Mouse (Mus musculus): ENCODE measurements around the gene Lingo1.

Gene Lingo1

DNA sequence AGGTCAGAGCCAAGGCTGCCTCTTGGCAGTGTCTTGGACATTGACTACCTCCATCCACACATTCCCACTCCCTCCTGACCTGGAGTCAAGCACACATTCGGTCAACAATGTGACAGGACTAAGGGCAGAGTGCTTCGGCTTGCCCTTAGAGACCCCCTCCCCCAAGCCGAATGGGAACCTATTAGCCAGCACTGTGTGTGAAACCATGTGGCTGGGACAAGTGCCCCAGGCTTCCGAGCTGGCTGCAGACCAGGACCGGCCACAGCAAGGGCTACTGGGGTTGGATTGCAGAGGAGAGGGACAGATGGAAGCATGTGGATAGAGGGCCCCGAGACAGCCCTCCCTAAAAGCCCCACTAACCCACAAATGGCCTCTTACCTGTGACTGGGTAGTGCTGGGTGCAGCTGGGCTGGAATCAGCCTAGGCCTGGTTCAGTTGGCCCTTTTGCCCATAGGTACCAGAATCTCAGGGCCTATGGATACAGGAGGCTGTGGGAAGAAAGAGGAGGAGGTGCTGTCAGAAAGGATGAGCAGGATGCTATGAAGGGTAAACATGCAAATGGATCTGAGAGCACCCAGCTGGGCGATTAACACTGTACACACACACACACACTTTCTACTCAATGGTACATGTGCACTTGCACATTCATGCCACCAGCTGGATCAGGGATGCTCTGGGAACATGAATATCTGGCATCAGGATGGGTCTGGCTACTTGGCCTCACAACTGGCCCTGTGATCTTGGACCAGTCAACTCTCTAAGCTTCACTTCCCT is 20.9 kb downstream of the Lingo1 start:
- no peak for DNase-seq

DNA sequence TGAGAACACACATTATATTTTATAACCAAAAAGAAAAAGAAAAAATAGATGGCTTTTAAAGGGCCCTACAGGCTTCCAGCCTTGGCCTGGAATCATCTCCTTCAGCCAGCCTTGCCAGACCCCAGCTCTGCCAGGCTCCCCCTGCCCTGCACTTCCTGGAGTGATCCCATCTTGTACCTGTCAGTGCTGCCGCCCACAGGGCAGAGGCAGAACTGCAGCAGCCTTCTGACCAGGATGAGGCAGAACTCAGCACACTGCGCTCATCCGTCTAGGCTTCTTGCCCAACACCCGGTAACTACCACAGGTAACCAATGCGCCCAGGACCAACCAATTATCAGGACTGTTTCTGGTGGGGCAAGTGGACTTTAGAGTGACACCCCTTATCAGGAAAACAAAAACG is 22.0 kb downstream of the Lingo1 start:
- peak; percentile 59 to 65 for DNase-seq

DNA sequence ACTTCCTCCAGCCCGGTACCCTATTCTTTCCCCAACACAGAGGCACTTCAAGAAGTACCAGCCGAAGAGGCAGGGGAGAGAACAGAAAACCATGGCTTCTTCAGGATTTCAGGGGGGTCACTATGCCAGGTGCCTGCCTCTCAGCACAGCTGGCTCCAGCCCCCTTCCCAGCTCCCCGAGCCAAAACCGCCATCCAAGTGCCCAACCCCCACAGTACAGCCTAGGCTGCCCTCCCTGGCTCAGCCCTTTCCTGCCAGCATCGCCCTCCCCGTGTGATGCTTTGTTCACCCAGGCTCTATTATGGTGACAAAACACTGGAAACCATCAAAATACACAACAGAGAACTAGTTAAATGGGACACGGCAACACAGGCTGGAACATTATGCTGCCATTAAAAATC is 22.6 kb downstream of the Lingo1 start:
- no peak for DNase-seq

- DNase-seq = peak; percentile 73 to 90
These were observed 28.6 kb downstream of the Lingo1 start for GRCm38 (mm10) chr9:56767653-56768136.

DNA sequence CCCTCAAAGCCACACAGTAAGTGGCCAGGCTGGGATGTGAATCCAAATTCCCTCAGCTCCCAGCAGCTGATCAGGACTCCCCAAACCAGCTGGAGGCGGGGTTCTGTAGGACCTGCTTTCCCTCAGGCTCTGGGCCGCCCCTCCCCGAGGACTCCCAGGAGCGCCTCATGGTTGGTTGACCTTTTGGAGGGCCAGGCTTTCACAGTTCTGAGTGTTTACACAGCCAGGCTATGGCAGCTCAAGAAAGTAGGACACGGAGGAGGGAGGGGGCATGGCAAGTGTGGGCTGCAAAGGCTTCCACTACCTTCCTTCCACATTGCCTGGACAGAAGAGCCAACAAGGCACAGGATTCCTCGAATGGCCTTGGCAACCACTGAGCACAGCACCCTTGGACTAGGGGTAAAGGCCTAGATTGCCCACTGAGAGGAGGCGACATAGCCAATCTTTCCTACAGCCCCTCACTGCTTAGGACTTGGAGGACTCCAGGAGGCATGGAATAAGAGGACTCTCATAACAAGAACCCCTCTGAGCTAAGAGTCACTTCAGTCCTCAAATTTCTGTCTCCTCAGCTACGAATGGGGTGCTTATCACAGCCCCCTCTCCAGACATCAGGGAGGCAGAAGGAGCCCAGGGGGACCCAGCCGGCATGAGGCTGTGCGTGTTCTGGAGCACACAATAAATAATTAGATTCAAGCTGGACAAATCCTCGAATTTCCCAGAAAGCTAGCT is 29.5 kb downstream of the Lingo1 start:
- peak; percentile 68 to 87 for DNase-seq

DNA sequence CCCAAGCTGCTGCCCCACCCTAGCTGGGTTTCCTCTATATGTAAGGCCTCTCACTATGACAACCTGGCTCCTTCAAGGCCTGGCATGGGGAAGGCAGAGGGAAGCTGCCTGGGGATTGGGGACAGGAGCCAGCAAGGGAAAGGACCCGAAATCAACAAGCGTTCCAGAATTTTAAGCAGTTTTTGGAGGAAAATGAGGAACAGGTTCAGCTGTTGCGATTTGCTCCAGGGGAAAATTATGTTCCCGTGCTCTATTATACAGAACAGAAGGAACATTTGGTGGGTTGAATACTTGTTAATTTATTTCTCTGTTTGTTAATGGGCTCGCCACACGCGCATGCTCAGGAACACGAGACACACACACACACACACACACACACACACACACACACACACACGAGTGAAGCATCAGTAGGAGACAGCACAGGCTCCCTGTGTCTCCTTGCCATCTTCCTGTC is 34.1 kb downstream of the Lingo1 start:
- DNase-seq = no peak

GRCm38 (mm10) chr9:56757791-56758190 is 38.5 kb downstream of the Lingo1 start:
- no peak for DNase-seq

GRCm38 (mm10) chr9:56755119-56755518 is 41.1 kb downstream of the Lingo1 start:
- no peak for DNase-seq

DNA sequence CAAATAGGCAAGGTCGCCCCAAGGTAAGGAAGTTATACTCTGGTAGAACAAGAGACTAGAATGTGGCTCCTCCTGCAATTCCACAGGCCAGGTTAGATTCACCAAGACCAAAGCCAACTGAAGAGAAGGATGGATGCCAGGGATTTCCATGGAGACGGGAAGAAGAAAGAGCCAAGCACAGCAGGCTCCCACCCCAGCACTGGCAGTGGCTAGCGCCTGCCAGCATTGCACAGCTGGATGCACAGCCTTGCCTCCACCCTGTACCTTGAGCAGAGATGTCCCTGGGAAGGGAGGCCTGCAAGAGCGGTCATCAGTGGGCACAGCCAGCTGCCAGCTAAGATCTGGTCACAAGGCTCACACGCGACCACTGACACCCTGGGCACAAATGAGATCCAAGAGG is 42.9 kb downstream of the Lingo1 start:
- DNase-seq = no peak

DNA sequence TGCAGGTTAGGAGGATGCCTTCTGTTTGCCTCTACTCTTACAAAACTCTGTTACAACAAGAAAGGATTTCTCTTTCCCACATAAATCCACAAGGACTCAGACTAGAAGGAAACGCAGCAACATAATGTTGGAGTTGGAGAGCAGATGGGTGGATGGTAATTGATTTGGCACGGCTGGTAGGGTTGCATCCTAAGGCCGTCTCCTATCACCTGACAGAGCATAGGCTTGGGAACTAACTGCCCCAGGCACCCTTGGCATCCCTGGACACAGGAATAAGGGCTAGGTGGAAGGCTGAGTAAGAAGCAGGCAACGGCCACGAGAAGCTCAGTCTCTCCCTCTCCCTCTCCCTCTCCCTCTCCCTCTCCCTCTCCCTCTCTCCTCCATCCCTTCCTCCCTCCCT is 48.2 kb downstream of the Lingo1 start:
- no peak for DNase-seq

DNA sequence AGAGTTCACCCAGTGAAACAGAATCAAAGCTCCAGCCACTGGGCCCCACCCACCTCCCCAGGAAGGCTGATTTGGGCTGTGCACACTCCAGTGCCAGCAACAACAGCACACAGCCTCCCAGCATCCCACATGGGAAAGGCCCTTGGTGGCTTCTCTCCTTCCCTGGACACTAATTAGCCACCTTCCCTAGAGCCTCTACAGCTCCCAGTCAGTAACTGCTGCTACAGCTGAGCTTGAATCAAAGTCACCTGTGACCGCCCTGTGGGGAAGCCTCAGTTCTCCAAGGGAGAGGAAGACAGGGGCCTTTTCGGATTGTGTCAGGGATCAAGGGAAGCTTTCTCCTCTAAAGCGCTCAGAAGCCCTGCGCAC is 49.4 kb downstream of the Lingo1 start:
- DNase-seq = no peak

DNA sequence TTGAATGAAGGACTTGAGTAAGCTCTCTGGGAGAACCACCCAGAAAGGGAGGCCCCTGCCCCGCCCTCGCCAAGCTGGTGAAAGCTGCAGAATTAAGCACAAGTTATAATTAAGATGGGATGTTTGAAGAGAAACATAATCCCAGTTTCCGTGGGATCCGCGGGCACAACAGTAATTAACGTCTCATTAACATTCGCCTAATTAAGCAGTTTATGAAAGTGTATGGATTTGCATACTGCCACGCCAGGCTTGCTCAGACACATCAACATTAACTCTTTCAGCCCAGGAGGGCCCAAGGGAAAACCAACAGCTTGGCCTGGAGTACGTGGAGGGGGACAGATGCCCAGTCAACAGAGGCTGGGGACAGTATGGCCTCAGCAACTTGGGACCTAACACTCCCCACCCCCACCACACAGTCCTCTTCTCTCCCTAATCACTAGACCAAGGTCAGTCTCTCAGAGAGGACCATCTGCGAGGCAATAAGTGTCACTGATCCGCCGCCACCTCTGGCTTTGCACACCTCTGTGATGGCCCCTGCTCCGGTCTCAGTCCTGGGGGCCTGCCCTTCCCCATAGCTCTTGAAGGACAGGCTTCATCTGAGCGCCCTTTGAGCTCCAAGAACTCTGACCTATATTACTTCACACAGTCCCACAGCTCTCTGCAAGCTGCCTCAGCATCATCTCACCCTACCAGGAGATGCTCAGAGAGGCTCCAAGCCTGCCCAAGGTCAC is 49.9 kb downstream of the Lingo1 start:
- DNase-seq = no peak

DNA sequence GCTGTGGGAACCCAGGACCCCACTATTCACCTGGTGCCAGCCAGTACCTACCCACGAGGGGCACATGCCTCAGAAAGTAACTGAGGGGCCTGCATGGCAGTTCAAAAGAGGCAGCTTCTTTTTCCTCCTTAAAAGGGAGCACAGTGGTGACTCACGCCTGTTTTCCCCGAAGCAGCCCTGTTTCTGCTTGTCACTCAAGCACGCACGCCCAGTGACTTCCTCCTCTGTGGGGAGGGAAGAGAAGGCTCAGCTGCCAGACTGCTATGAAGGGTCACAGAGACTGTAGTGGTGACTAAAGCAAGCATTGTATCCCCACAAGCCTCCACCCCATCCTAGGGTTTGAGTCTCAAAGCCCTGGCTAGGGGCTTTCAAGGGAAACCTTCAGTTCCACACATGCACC is 51.9 kb downstream of the Lingo1 start:
- no peak for DNase-seq

DNA sequence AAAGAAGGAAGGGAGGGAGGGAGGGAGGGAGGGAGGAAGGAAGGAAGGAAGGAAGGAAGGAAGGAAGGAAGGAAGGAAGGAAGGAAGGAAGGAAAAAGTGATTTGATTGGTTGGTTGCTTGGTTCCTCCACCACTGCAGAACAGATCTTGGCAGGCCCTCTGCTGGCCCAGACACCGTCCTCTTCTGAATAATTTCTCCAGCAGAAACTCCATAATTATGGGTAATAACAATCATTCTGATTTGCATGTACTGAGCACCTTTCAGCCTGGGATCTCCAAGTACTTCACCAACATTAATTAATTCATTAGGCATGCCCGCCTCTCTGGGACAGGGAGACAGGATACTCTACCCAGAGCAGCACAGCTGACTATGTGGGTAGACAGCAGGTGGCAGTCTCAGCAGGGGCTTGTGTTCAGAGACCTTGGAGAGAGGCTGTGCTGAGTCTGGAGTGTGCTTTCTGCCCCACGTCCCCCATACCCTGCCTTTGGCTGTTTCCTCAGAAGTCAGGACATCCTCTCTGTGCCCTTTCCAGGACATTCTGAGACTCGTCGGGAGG is 57.0 kb downstream of the Lingo1 start:
- no peak for DNase-seq

- DNase-seq = peak; percentile 37 to 58
These were observed 57.8 kb downstream of the Lingo1 start for GRCm38 (mm10) chr9:56738261-56739171.

DNA sequence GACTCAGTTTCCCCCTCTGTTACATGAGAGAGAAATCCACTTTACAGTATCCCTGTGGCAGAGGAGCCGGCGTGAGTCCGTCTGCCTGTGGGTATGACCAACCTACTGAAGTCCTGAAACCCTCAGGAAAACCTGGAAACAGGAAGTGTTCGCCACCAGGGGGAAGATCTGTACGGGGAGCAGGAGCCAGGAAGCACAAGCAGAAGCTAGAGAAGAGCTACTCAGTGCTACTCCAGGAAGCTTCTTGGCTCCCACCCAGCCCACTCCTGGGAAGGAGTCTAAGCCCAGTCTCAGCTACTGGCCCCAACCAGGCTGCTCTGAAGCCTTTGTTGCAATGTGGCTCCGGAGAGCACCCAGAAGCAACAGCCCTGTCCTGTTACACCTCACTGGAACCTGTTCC is 61.9 kb downstream of the Lingo1 start:
- peak; percentile 27 to 51 for DNase-seq

DNA sequence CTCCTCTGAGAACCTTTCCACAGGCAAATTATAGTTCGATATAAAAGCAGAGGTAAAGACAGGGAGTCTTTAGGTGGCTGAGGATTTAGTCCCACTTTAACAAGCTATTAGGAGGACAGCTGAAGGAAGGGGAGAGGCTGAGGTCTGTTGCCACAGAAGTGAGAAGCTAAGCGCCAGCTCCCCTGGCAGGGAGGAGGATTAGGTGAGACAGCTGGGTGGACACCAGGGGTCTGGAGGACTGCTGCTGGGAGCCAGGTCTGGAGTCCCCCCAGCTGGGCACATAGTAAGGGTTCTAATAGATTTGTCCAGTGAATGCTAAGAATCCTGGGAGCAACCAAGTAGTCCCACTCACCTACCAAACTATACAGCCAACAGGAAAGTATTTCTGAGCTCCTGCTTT is 65.3 kb downstream of the Lingo1 start:
- no peak for DNase-seq

GRCm38 (mm10) chr9:56729145-56729544 is 67.1 kb downstream of the Lingo1 start:
- DNase-seq = no peak

GRCm38 (mm10) chr9:56727703-56728684 is 68.3 kb downstream of the Lingo1 start:
- DNase-seq = peak in 1 of 2 experiments; percentile 40

DNA sequence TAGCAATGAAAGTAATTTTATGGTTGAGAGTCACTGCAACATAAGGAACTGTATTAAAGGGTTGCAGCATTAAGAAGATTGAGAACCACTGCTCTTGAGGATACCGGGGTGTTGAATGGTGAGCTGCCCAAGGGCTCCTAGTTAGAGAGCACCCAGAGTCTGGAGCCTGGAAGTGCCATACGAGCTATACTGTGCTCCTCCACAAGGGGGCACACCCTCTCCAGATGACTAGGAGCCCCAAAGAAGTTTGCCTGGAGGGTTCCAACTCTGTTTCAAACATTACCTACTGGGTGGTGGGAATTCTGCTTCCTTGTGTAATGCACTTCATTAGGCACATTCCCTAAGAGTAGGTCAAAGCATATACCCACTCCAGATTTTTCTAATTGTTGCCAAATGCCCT is 70.5 kb downstream of the Lingo1 start:
- DNase-seq = peak in 1 of 2 experiments; percentile 66
